Mouse (Mus musculus): Measurements from ENCODE around the gene Samsn1.

GRCm38 (mm10) chr16:75933357-75933756 is 88.7 kb downstream of the Samsn1 start:
- TF ChIP-seq CTCF (IDR thresholded peaks at IDR 0.05) (no peak), POLR2A (IDR thresholded peaks at IDR 0.05; ENCODE audit: insufficient read depth, low read depth, low read length) (no peak)
